Mouse (Mus musculus): ENCODE measurements around the gene Miox.

The Miox gene

GRCm38 (mm10) chr15:89334271-89334670 lies at the start of gene Miox:
Gene Miox (plus strand): TSS chr15:89334398.
- no peak for DNase-seq (ENCODE audit: low spot score)

- DNase-seq (ENCODE audit: low spot score), result no peak
These were observed 49.2 kb upstream of the Miox start for GRCm38 (mm10) chr15:89285004-89285403.

GRCm38 (mm10) chr15:89285478-89285877 lies 48.7 kb upstream of the Miox start:
- DNase-seq (ENCODE audit: low spot score), result no peak

- DNase-seq (ENCODE audit: low spot score), result no peak
These were observed 48.1 kb upstream of the Miox start for GRCm38 (mm10) chr15:89286114-89286513.

GRCm38 (mm10) chr15:89286582-89286981 lies 47.6 kb upstream of the Miox start:
- DNase-seq (ENCODE audit: low spot score), result no peak

GRCm38 (mm10) chr15:89288227-89288767 lies 45.9 kb upstream of the Miox start:
- DNase-seq (ENCODE audit: low spot score), result no peak

- DNase-seq (ENCODE audit: low spot score), result no peak
These were observed 44.7 kb upstream of the Miox start for GRCm38 (mm10) chr15:89289455-89289854.

- DNase-seq (ENCODE audit: low spot score), result no peak
These were observed 42.7 kb upstream of the Miox start for GRCm38 (mm10) chr15:89291521-89291920.

- DNase-seq (ENCODE audit: low spot score), result no peak
These were observed 41.4 kb upstream of the Miox start for GRCm38 (mm10) chr15:89292795-89293194.

GRCm38 (mm10) chr15:89293778-89294177 lies 40.4 kb upstream of the Miox start:
- DNase-seq (ENCODE audit: low spot score), result no peak

GRCm38 (mm10) chr15:89295580-89296165 lies 38.5 kb upstream of the Miox start:
- no peak for DNase-seq (ENCODE audit: low spot score)

- DNase-seq (ENCODE audit: low spot score), result peak; percentile 49
These were observed 37.7 kb upstream of the Miox start for GRCm38 (mm10) chr15:89296465-89296864.

- no peak for DNase-seq (ENCODE audit: low spot score)
These were observed 36.5 kb upstream of the Miox start for GRCm38 (mm10) chr15:89297695-89298094.

GRCm38 (mm10) chr15:89300180-89300579 lies 34.0 kb upstream of the Miox start:
- no peak for DNase-seq (ENCODE audit: low spot score)

- DNase-seq (ENCODE audit: low spot score), result no peak
These were observed 33.6 kb upstream of the Miox start for GRCm38 (mm10) chr15:89300600-89300999.

GRCm38 (mm10) chr15:89305966-89306365 lies 28.2 kb upstream of the Miox start:
- DNase-seq (ENCODE audit: low spot score), result no peak

- DNase-seq (ENCODE audit: low spot score), result no peak
These were observed 26.7 kb upstream of the Miox start for GRCm38 (mm10) chr15:89307461-89307860.

GRCm38 (mm10) chr15:89308406-89309139 lies 25.6 kb upstream of the Miox start:
- no peak for DNase-seq (ENCODE audit: low spot score)

GRCm38 (mm10) chr15:89309962-89310498 lies 24.2 kb upstream of the Miox start:
- peak; percentile 42 for DNase-seq (ENCODE audit: low spot score)

GRCm38 (mm10) chr15:89313359-89313758 lies 20.8 kb upstream of the Miox start:
- no peak for DNase-seq (ENCODE audit: low spot score)

- DNase-seq (ENCODE audit: low spot score), result no peak
These were observed 20.1 kb upstream of the Miox start for GRCm38 (mm10) chr15:89314107-89314506.

GRCm38 (mm10) chr15:89314511-89315189 lies 19.5 kb upstream of the Miox start:
- DNase-seq (ENCODE audit: low spot score), result no peak
